Mouse (Mus musculus) forebrain, embryonic 14.5 days (tissue): ENCODE measurements around the gene D930020B18Rik. TPM values are rescaled to one million over a fixed set of nuclear protein-coding genes. Genes with fewer than 3 reads are reported as not detected.
A peak's percentile ranks its signal among the peaks of the same experiment; 100 is the strongest.

Source experiments
- ATAC-seq: fragments of 200-750 bp; cut with Nextera tagmentation; 2 replicates; pipeline ENCODE4 v1.8.0; 2017; ENCODE audit warnings: mild to moderate bottlenecking, moderate library complexity
- DNase-seq: peaks from one replicate; pipeline ENCODE4 v3.0.0-alpha.2; 2015; ENCODE audit warnings: low spot score
- H3K27ac ChIP-seq: fragments of 300-500 bp; sonication (generic); 2 replicates; pipeline ENCODE4 v1.5.1; 2014; ENCODE audit warnings: low read depth, mild to moderate bottlenecking, control low read depth, low read length, moderate library complexity
- H3K27me3 ChIP-seq: fragments of 300-500 bp; sonication (generic); replicated peaks from 2 replicates; pipeline ENCODE4 v1.6.1; 2014; ENCODE audit warnings: low read length, control low read depth, mixed read lengths; ENCODE audit not compliant: control insufficient read depth, insufficient read depth
- H3K36me3 ChIP-seq: fragments of 300-500 bp; sonication (generic); 2 replicates; pipeline ENCODE4 v1.6.1; 2014; ENCODE audit warnings: low read length, control low read depth; ENCODE audit not compliant: control insufficient read depth, insufficient read depth
- H3K4me1 ChIP-seq: fragments of 300-500 bp; sonication (generic); 2 replicates; pipeline ENCODE4 v1.6.1; 2014; ENCODE audit warnings: antibody characterized with exemption, low read length, control low read depth; ENCODE audit not compliant: control insufficient read depth, insufficient read depth
- H3K4me2 ChIP-seq: fragments of 300-500 bp; sonication (generic); 2 replicates; pipeline ENCODE4 v1.6.1; 2014; ENCODE audit warnings: mild to moderate bottlenecking, control low read depth, low read length
- H3K4me3 ChIP-seq: fragments of 300-500 bp; sonication (generic); 2 replicates; pipeline ENCODE4 v1.5.1; 2014; ENCODE audit warnings: low read depth, low read length, control low read depth
- H3K9ac ChIP-seq: fragments of 300-500 bp; sonication (generic); 2 replicates; pipeline ENCODE4 v1.6.1; 2014; ENCODE audit warnings: mild to moderate bottlenecking, low read length, control low read depth, moderate library complexity
- H3K9me3 ChIP-seq: fragments of 300-500 bp; sonication (generic); replicated peaks from 2 replicates; pipeline ENCODE4 v1.6.1; 2016; ENCODE audit warnings: low read length, control low read depth, mixed read lengths; ENCODE audit not compliant: control insufficient read depth
- WGBS: fragments of 180-500 bp; shearing (Covaris S2); extraction: QIAGEN DNeasy Blood & Tissue Kit; methylation state at CpG from one replicate; pipeline ENCODE4 v1.1.7; 2014; 5-methylcytosine and 5-hydroxymethylcytosine counted together
- polyA plus RNA-seq: library from polyadenylated mRNA; unstranded; fragments of >200 nt; fragmentation: Nextera tagmentation; extraction: Ambion mirVana; gene quantifications from 2 replicates; pipeline ENCODE4 v1.2.1, GENCODE M21; 2014

D930020B18Rik gene
- polyA plus RNA-seq, 1 experiment from 2014 or later = 0.18 TPM

DNA sequence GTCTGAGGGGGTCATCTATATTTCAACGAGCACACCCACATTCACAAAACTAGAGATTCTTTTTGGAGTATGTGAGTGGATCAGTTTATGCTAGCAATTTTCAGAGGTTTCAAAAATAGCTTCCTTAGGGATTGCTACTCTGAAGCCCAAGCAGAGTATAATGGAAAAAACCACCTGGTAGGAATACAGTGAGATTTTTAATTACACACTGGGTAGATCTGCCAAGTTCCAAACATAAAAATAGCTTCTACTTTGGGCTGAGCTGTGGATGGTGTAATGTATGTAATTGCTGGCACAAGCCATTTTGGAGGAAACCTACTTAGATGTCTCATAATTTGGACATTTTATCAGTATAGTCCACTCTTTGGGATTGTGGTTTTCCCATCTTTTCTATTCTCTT, 11.7 kb downstream of the D930020B18Rik start:
- no peak overlapping the region for H3K4me2 ChIP-seq
- no peaks in the 10 kb centered on the region for H3K36me3 ChIP-seq
- no peaks in the 10 kb centered on the region for H3K9me3 ChIP-seq
- H3K4me3 ChIP-seq = no peak overlapping the region
- no peak overlapping the region for H3K27ac ChIP-seq
- DNase-seq = no peak
- no peaks in the 10 kb centered on the region for H3K27me3 ChIP-seq
- ATAC-seq = no peak
- 88% methylated on average over 1 of the region's 1 CpGs for WGBS
- no peaks in the 10 kb centered on the region for H3K4me1 ChIP-seq
- H3K9ac ChIP-seq = no peak overlapping the region

DNA sequence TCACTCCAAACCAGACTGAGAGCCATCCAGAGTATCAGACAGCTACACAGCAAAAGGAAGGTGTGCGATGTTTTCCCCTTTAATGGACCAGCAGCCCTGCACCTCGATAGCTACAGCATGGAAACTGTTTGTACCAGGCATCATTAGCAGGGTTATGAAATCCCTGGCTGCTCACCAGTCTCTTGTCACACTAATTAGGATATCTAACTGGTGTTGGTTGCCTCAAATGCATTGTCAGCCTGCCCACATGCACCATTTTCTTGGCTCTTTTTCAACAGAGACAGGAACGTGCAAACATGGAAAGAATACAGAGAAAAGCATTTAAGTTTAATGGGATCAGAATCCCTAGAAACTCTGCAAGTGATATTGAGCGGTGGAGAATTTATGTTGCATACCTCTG, 14.5 kb downstream of the D930020B18Rik start:
- H3K4me3 ChIP-seq = no peak overlapping the region
- H3K9ac ChIP-seq = no peak overlapping the region
- H3K4me1 ChIP-seq = no peaks in the 10 kb centered on the region
- WGBS = 59% methylated on average over 4 of the region's 4 CpGs
- no peaks in the 10 kb centered on the region for H3K36me3 ChIP-seq
- DNase-seq = peak; percentile 62
- 0 out of 2 replicates have a peak, but pooled peaks have one; percentile 32 for ATAC-seq
- no peak overlapping the region for H3K4me2 ChIP-seq
- H3K9me3 ChIP-seq = no peaks in the 10 kb centered on the region
- no peak overlapping the region for H3K27ac ChIP-seq
- H3K27me3 ChIP-seq = no peaks in the 10 kb centered on the region

DNA sequence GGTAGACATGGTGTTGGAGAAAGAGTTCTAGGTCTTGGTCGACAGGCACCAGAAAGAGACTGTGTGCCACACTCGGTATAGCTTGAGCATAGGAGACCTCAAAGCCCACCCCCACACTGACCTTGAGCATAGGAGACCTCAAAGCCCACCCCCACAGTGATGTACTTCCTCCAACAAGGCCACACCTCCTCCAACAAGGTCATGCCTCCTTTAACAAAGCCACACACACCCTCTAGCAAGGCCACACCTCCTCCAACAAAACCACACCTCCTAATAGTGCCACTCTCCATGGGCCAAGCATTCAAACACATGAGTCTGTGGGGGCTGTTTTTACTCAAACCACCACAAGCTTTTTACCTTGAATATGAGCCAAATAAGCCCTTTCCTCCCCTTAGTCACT, 21.3 kb downstream of the D930020B18Rik start:
- no peaks in the 10 kb centered on the region for H3K4me1 ChIP-seq
- 93% methylated on average over 2 of the region's 2 CpGs for WGBS

DNA sequence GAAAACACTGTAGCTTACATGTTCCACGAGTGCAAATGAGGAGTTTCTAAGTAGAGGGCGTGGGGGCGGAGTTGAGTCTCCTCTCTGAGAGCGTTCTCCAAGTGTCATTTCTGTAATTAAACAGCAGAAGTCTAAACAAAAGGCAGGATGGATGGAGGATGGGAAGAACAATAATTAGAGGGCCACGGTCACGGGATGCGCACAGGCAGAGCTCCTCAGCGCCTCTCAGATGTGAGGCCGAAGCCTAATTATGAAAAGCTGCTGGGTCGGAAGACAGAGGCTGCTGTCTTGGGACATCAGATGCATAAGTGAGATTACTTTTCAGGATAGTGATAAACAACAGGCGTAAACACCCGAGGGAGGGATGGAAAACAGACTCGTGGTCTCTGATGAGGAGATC, 22.2 kb downstream of the D930020B18Rik start:
- Histone ChIP-seq H3K4me2 (no peak overlapping the region), H3K9me3 (no peaks in the 10 kb centered on the region), H3K36me3 (no peaks in the 10 kb centered on the region), H3K4me1 (no peaks in the 10 kb centered on the region), H3K27ac (no peak overlapping the region), H3K9ac (no peak overlapping the region), H3K27me3 (no peaks in the 10 kb centered on the region), H3K4me3 (no peak overlapping the region)
- no peak for ATAC-seq
- 44% methylated on average over 13 of the region's 13 CpGs for WGBS
- DNase-seq = no peak

More for the DNA sequence above, 21.3 kb downstream of the D930020B18Rik start:
- Histone ChIP-seq H3K27ac (no peak overlapping the region), H3K4me3 (no peak overlapping the region), H3K27me3 (no peaks in the 10 kb centered on the region), H3K9ac (no peak overlapping the region), H3K36me3 (no peaks in the 10 kb centered on the region), H3K4me2 (no peak overlapping the region), H3K9me3 (no peaks in the 10 kb centered on the region)
- ATAC-seq (no peak), DNase-seq (no peak)

DNA sequence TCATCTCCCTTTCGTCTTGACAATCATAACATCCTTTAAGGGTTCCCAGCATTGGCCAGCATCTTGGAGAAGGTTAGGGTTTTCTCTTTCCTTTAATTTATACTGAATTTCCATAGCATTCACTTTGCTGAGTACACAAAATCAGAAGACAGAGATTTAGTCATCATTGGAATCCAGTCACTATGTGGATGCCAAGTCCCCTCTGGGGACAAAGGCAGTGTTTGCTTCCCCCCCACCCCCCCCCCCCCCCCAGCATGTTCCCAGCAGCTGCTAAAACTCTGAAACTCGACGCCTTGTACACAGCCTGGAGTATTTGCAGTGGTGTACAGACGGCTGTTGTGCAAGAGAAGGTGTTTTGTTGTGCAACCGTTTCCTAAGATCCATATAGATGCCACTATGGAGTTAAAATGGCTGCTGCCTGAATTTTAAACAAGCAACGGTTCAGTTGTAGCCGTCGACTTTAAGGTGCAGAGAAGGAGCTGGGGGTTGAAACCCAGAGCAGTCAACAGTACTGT, 24.3 kb downstream of the D930020B18Rik start:
- 80% methylated on average over 8 of the region's 8 CpGs for WGBS
- H3K27ac ChIP-seq = no peak overlapping the region
- H3K4me1 ChIP-seq = no peaks in the 10 kb centered on the region
- ATAC-seq = no peak
- no peak for DNase-seq
- no peak overlapping the region for H3K4me2 ChIP-seq
- no peak overlapping the region for H3K9ac ChIP-seq
- no peaks in the 10 kb centered on the region for H3K9me3 ChIP-seq
- no peaks in the 10 kb centered on the region for H3K36me3 ChIP-seq
- H3K27me3 ChIP-seq = no peaks in the 10 kb centered on the region
- H3K4me3 ChIP-seq = no peak overlapping the region

DNA sequence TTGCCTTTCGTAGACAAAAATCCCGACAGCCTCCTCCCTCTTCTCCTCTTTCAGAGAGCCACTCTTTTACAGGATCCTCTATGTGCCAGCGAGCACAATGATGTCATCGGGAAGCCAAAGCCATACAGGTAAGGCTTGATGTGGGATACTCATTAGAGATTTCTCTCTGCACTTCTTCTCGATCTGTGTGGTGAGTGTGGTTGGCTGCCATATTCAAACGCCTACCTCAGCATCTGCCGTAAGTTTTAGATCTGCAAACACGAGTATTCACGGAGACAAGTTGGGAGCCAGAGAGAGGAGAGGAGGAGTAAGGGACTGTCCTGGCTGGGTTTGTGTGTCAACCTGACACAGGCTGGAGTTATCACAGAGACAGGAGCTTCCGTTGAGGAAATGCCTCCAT, 27.7 kb downstream of the D930020B18Rik start:
- DNase-seq = no peak

DNA sequence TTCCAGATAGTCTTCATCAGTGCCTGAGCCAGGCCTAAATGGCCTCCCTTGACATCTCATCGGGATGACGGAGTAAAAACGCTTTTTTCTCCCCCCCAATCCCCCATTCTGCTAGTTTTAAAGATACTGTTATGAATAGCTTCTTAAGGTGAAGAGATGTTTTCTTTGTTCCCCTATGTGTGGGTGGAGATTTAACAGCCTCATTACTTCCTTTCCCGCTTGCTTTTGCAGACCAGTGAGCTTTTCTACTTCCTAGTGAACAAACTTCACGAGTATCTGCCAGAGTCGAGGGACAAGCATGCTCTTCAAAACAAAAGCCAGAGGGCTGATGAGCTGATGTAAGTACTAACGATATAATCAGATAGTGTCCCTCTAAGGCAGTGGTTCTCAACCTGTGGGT, 35.6 kb downstream of the D930020B18Rik start:
- 51% methylated on average over 7 of the region's 7 CpGs for WGBS
- no peaks in the 10 kb centered on the region for H3K9me3 ChIP-seq
- H3K36me3 ChIP-seq = no peaks in the 10 kb centered on the region
- no peaks in the 10 kb centered on the region for H3K4me1 ChIP-seq
- no peak overlapping the region for H3K9ac ChIP-seq
- no peak overlapping the region for H3K4me2 ChIP-seq
- ATAC-seq (no peak), DNase-seq (no peak)
- H3K27me3 ChIP-seq = no peaks in the 10 kb centered on the region
- H3K4me3 ChIP-seq = no peak overlapping the region
- H3K27ac ChIP-seq = no peak overlapping the region

More for the DNA sequence above, 27.7 kb downstream of the D930020B18Rik start:
- Histone ChIP-seq H3K9ac (no peak overlapping the region), H3K4me1 (no peaks in the 10 kb centered on the region), H3K4me3 (no peak overlapping the region), H3K27me3 (no peaks in the 10 kb centered on the region), H3K36me3 (no peaks in the 10 kb centered on the region), H3K27ac (no peak overlapping the region), H3K9me3 (no peaks in the 10 kb centered on the region), H3K4me2 (no peak overlapping the region)
- no peak for ATAC-seq
- WGBS = 91% methylated on average over 10 of the region's 10 CpGs

DNA sequence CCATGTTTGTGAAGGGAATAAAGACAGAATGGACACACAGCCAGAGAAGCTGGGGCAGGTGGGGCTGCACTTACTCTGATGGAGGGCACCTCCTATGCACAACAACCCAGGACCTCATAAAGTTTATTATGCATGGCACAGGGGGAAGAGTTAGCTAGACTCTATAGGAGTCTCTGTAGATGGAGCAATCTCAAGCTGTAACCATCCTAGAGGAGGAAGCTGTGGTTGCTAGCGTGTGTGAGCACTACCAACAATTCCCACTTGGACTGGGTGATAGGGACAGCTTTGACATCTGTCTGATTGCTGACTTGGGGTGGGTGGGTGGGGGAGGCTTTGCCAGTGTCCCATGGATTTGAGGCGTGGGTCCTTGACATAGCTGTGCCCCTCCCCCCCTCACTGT, 39.5 kb downstream of the D930020B18Rik start:
- WGBS = 88% methylated on average over 2 of the region's 2 CpGs
- Histone ChIP-seq H3K27me3 (no peaks in the 10 kb centered on the region), H3K36me3 (no peaks in the 10 kb centered on the region), H3K4me2 (no peak overlapping the region), H3K9me3 (no peaks in the 10 kb centered on the region), H3K4me3 (no peak overlapping the region), H3K9ac (no peak overlapping the region), H3K27ac (no peak overlapping the region), H3K4me1 (no peaks in the 10 kb centered on the region)
- DNase-seq (no peak), ATAC-seq (no peak)

DNA sequence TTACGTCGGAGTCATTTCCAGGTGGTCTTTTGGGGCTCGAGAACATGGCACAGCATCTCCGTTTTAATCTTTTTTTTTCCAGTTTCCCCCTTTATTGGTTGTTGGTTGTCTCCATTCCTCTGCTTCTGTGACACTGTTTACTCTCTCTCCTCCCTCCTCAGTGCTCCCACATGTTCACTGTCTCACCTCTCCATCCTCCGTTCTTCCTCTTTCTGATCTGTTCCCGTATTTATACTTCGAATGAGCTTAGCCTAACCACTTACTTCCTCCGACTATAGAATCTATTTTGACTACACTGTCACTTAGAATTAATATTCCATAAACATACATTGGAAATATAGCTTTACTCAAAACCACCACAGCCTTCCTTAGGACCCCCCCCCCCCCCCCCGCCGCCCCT, 41.2 kb downstream of the D930020B18Rik start:
- 98% methylated on average over 10 of the region's 10 CpGs for WGBS
- no peaks in the 10 kb centered on the region for H3K36me3 ChIP-seq
- H3K9me3 ChIP-seq = no peaks in the 10 kb centered on the region
- no peak overlapping the region for H3K4me3 ChIP-seq
- H3K9ac ChIP-seq = no peak overlapping the region
- H3K4me1 ChIP-seq = no peaks in the 10 kb centered on the region
- no peaks in the 10 kb centered on the region for H3K27me3 ChIP-seq
- H3K27ac ChIP-seq = no peak overlapping the region
- DNase-seq (no peak), ATAC-seq (no peak)
- no peak overlapping the region for H3K4me2 ChIP-seq
